Mouse (Mus musculus) stomach, embryonic 16.5 days (tissue): Measurements from ENCODE around the gene Olfr693. TPM values are rescaled to one million over a fixed set of nuclear protein-coding genes. Genes with fewer than 3 reads are reported as not detected.
A peak's percentile ranks its signal among the peaks of the same experiment; 100 is the strongest.

Experiments used
- ATAC-seq: fragments of 200-750 bp; cut with Nextera tagmentation; 2 replicates; pipeline ENCODE4 v1.8.0; 2017; ENCODE audit warnings: moderate number of reproducible peaks, moderate TSS enrichment; ENCODE audit not compliant: insufficient read depth, low FRiP score
- H3K27ac ChIP-seq: fragments of 300-500 bp; sonication (generic); 2 replicates; pipeline ENCODE4 v1.5.1; 2014; ENCODE audit warnings: low read length
- H3K27me3 ChIP-seq: fragments of 300-500 bp; sonication (generic); 2 replicates; pipeline ENCODE4 v1.6.1; 2014; ENCODE audit warnings: low read length, control low read depth, mixed read lengths; ENCODE audit not compliant: control insufficient read depth, insufficient read depth
- H3K36me3 ChIP-seq: fragments of 300-500 bp; sonication (generic); 2 replicates; pipeline ENCODE4 v1.6.1; 2014; ENCODE audit warnings: low read length; ENCODE audit not compliant: control insufficient read depth, insufficient read depth
- H3K4me1 ChIP-seq: fragments of 300-500 bp; sonication (generic); 2 replicates; pipeline ENCODE4 v1.6.1; 2014; ENCODE audit warnings: low read length, control low read depth, mixed read lengths; ENCODE audit not compliant: control insufficient read depth, insufficient read depth
- H3K4me2 ChIP-seq: fragments of 300-500 bp; sonication (generic); 2 replicates; pipeline ENCODE4 v1.6.1; 2014; ENCODE audit warnings: low read depth, low read length, mixed read lengths
- H3K4me3 ChIP-seq: fragments of 300-500 bp; sonication (generic); replicated peaks from 2 replicates; pipeline ENCODE4 v1.5.1; 2014; ENCODE audit warnings: mild to moderate bottlenecking, low read length
- H3K9ac ChIP-seq: fragments of 300-500 bp; sonication (generic); 2 replicates; pipeline ENCODE4 v1.6.1; 2014; ENCODE audit warnings: low read length
- H3K9me3 ChIP-seq: fragments of 300-500 bp; sonication (generic); replicated peaks from 2 replicates; pipeline ENCODE4 v1.6.1; 2016; ENCODE audit warnings: low read length, control low read depth; ENCODE audit not compliant: control insufficient read depth
- WGBS: fragments of 180-500 bp; shearing (Covaris S2); extraction: QIAGEN DNeasy Blood & Tissue Kit; methylation state at CpG from one replicate; pipeline ENCODE4 v1.1.7; 2014; 5-methylcytosine and 5-hydroxymethylcytosine counted together
- polyA plus RNA-seq: library from polyadenylated mRNA; unstranded; fragments of >200 nt; fragmentation: Nextera tagmentation; extraction: Ambion mirVana; gene quantifications from 2 replicates; pipeline ENCODE4 v1.2.1, GENCODE M21; 2015

Olfr693 gene
- polyA plus RNA-seq, 1 experiment from 2014 or later, result not detected

GRCm38 (mm10) chr7:106651555-106652343 is 28.6 kb downstream of the Olfr693 start:
- Histone ChIP-seq H3K4me2 (no peak overlapping the region), H3K27me3 (no peaks in the 10 kb centered on the region), H3K9me3 (no peaks in the 10 kb centered on the region), H3K4me3 (no peak overlapping the region), H3K4me1 (no peaks in the 10 kb centered on the region), H3K9ac (no peak overlapping the region), H3K36me3 (no peaks in the 10 kb centered on the region), H3K27ac (peak overlapping the region; percentile 44)
- ATAC-seq, result no peak

GRCm38 (mm10) chr7:106649774-106650173 is 30.6 kb downstream of the Olfr693 start:
- no peak for ATAC-seq
- 69% methylated on average over 1 of the region's 1 CpGs for WGBS

GRCm38 (mm10) chr7:106645261-106645660 is 35.1 kb downstream of the Olfr693 start:
- H3K9ac ChIP-seq, result no peak overlapping the region
- 74% methylated on average over 1 of the region's 1 CpGs for WGBS
- no peaks in the 10 kb centered on the region for H3K4me1 ChIP-seq
- no peaks in the 10 kb centered on the region for H3K27me3 ChIP-seq
- H3K9me3 ChIP-seq, result no peaks in the 10 kb centered on the region
- ATAC-seq, result no peak
- H3K36me3 ChIP-seq, result no peaks in the 10 kb centered on the region
- H3K4me2 ChIP-seq, result no peak overlapping the region
- no peak overlapping the region for H3K4me3 ChIP-seq
- no peak overlapping the region for H3K27ac ChIP-seq

More at GRCm38 (mm10) chr7:106649774-106650173, 30.6 kb downstream of the Olfr693 start:
- H3K9me3 ChIP-seq, result no peaks in the 10 kb centered on the region
- H3K36me3 ChIP-seq, result no peaks in the 10 kb centered on the region
- no peak overlapping the region for H3K4me2 ChIP-seq
- H3K27me3 ChIP-seq, result no peaks in the 10 kb centered on the region
- H3K4me1 ChIP-seq, result no peaks in the 10 kb centered on the region
- H3K4me3 ChIP-seq, result no peak overlapping the region
- no peak overlapping the region for H3K9ac ChIP-seq
- no peak overlapping the region for H3K27ac ChIP-seq

GRCm38 (mm10) chr7:106644222-106644870 is 36.0 kb downstream of the Olfr693 start:
- no peak overlapping the region for H3K27ac ChIP-seq
- no peaks in the 10 kb centered on the region for H3K9me3 ChIP-seq
- H3K9ac ChIP-seq, result no peak overlapping the region
- H3K4me2 ChIP-seq, result no peak overlapping the region
- no peaks in the 10 kb centered on the region for H3K27me3 ChIP-seq
- 63% methylated on average over 3 of the region's 3 CpGs for WGBS
- H3K4me3 ChIP-seq, result no peak overlapping the region
- H3K4me1 ChIP-seq, result no peaks in the 10 kb centered on the region
- ATAC-seq, result no peak
- no peaks in the 10 kb centered on the region for H3K36me3 ChIP-seq

- WGBS, result 63% methylated on average over 1 of the region's 1 CpGs
- Histone ChIP-seq H3K9me3 (no peaks in the 10 kb centered on the region), H3K4me3 (no peak overlapping the region), H3K9ac (no peak overlapping the region), H3K4me1 (no peaks in the 10 kb centered on the region), H3K27me3 (no peaks in the 10 kb centered on the region), H3K36me3 (no peaks in the 10 kb centered on the region), H3K4me2 (no peak overlapping the region), H3K27ac (no peak overlapping the region)
- no peak for ATAC-seq
Observed at GRCm38 (mm10) chr7:106640839-106641238, 39.5 kb downstream of the Olfr693 start.

- Histone ChIP-seq H3K4me3 (no peak overlapping the region), H3K9ac (no peak overlapping the region), H3K36me3 (no peaks in the 10 kb centered on the region), H3K4me1 (no peaks in the 10 kb centered on the region), H3K27ac (no peak overlapping the region), H3K27me3 (no peaks in the 10 kb centered on the region), H3K4me2 (no peak overlapping the region), H3K9me3 (no peaks in the 10 kb centered on the region)
- 77% methylated on average over 4 of the region's 4 CpGs for WGBS
- no peak for ATAC-seq
Observed at GRCm38 (mm10) chr7:106635560-106635959, 44.8 kb downstream of the Olfr693 start.

Other genes with a start within 250 kb of the Olfr693 start
- not detected in 2 replicates for gene Olfr694, start 11.2 kb upstream of the Olfr693 start, polyA plus RNA-seq
- not detected in 2 replicates for gene Olfr695, start 35.8 kb upstream of the Olfr693 start, polyA plus RNA-seq
- not detected in 2 replicates for gene Olfr697, start 61.9 kb upstream of the Olfr693 start, polyA plus RNA-seq
- not detected in 2 replicates for gene Olfr698, start 74.8 kb upstream of the Olfr693 start, polyA plus RNA-seq
- gene Olfr699, start 112.6 kb upstream of the Olfr693 start, polyA plus RNA-seq, result not detected in 2 replicates
- gene Olfr700, start 128.2 kb upstream of the Olfr693 start, polyA plus RNA-seq, result not detected in 2 replicates
- gene Olfr701, start 133.5 kb upstream of the Olfr693 start, polyA plus RNA-seq, result not detected in 2 replicates
- gene Olfr702, start 153.3 kb upstream of the Olfr693 start, polyA plus RNA-seq, result not detected in 2 replicates
- not detected in 2 replicates for gene Olfr703, start 162.8 kb upstream of the Olfr693 start, polyA plus RNA-seq
- gene Olfr704, start 182.6 kb upstream of the Olfr693 start, polyA plus RNA-seq, result not detected in 2 replicates
- gene Olfr705, start 196.3 kb upstream of the Olfr693 start, polyA plus RNA-seq, result not detected in 2 replicates
- gene Olfr706, start 207.6 kb upstream of the Olfr693 start, polyA plus RNA-seq, result not detected in 2 replicates
- gene Olfr707, start 220.7 kb upstream of the Olfr693 start, polyA plus RNA-seq, result not detected in 2 replicates
- gene Olfr1532-ps1, start 227.4 kb upstream of the Olfr693 start, polyA plus RNA-seq, result not detected in 2 replicates